Mouse (Mus musculus) monocyte, adult 2 months (primary cell): Measurements from ENCODE around the gene Igfn1.

Source experiments
- DNase-seq, 2 experiments: peaks; one replicate each; pipeline ENCODE4 v3.0.0; 2022; ENCODE audit warnings: low spot score in 2 of 2, low read depth in 1 of 2

Igfn1 gene

DNA sequence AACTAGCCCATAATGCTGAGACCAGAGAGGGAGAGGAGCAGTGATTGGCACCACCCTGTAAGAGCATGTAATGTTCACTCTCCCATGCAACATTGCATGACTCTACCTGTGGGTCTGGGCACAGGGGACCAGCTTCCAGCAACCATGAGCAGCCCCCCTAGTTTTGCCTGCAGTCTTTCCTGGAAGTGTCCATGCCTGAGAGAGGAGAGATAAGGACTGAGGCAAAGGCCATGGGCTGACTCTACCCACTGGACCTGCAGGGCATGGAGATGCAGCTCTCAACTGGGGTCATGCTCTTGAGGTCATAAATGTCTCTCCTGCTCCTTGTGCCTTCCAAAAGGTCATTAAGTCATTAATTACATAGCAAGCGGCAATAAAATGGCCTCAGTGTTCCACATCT, 70.1 kb downstream of the Igfn1 start:
- no peak for DNase-seq

GRCm38 (mm10) chr1:135933704-135934293, 72.3 kb downstream of the Igfn1 start:
- DNase-seq = no peak

GRCm38 (mm10) chr1:135929876-135930275, 76.3 kb downstream of the Igfn1 start:
- DNase-seq = no peak

GRCm38 (mm10) chr1:135925848-135926247, 80.3 kb downstream of the Igfn1 start:
- no peak for DNase-seq

DNA sequence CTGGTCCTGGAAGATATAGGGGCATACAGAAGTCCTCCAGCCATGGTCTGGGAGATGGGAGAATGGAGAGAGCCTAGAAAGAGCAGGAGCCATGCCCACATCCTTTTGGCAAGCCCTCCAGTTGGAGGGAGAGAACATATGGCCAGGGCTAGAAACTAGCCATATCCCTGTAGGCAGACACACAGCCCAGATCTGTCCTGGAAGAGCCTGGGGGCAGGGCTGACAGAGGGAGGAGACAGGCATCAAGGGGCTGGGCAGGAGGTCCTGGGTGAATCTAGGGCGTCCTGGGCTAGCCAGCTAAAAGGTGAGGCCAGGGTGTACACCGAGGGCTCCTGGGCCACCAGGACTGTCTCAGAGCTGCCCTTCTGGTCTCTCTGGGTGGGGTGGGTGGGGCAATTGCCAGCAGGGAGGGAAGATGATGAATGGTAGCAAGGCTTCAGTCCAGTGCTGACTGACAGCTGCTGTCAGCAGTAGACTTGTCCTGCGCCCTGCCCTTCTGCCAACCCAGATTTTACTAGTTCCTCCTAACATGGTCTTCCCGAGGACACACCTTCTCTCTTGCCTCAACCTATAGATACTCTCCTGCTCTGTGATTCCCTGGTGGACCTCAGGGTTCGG, 81.7 kb downstream of the Igfn1 start:
- no peak for DNase-seq

DNA sequence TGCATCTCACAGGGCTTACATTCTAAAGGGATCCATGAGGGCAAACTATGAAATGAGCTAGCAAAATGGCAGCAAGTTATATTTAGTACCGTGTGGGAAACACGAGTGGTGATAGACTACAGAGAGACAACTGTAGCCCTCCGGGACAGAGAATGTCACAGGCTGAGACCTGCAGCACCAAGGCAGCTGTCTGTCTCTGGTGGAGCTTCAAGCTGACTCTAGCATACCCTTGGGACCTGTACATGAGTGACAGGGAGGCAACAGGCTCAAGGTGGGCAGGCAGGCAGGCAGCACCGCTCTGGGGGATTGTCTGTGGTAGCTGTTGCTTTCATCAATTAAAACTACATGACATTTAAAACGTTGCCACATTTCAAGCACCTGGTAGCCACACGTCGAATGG, 82.9 kb downstream of the Igfn1 start:
- DNase-seq = no peak

GRCm38 (mm10) chr1:135918644-135919407, 87.3 kb downstream of the Igfn1 start, which contains the start of gene Pkp1:
TSS of gene Pkp1 (minus strand) at chr1:135919207.
- DNase-seq = no peak

DNA sequence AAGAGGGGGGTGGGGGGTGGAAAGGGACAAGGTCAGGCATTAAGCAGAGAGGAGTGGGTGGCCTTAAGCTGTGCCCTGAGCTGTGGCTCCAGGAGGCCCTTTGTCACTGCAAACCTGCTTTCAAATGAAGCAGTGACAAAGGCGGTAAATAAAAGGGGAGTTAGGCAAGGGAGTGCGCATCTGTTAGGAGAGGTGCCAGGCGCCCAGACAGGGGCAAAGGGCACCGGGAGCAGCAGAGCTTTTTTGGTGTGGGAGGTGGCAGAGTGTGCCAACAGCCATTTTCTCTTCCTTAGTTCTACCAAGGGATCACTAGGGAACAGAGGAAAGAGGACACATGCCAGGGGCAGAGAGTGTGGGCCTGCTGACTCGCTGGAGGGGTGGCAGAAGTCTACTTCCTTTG, 88.9 kb downstream of the Igfn1 start:
- no peak for DNase-seq

DNA sequence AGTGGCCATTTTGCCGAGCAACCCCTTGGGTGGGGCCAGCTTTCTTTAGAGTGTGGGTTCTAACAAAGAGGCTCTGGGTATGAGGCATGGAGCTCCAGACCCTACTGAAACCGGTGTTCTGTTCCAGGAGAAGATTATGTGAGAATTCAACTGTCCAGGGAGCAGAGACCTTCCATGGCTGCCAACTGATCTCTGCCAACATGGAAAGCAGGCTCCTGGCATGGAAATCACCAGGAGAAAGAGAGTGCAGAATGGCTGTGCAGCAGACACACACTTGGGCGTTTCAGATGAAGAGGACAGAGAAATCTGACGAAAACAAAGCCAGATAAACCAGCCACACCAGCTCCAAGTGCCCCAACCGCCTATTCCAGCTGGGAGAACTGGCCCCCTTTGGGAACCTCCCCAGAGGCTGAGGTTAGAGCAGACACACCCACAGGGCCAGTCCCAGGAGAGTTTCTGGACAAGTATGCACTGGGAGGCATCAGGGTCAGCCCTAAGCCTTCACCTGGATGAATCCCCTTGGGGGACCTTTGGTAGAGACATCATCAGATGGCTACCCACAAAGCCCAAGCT, 89.6 kb downstream of the Igfn1 start:
- DNase-seq = no peak

DNA sequence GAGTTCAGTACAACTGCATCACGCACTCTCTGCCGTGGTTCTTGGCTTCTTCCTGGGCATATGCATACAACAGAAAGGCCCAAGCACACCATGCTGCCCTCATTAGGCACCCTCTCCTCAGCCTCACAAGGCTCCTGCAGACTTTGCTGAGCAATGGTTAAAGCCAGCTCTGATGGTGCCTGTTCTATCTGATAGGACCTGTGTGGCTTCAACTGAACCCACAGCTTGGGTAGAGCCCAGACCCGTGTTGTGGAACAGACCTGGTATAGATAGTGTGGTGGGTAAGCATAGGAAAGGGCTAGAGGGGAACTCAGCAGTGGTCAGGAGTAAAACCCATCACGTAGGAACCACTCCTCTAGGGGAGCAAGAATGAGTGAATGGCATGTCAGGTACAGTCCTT, 92.5 kb downstream of the Igfn1 start:
- no peak for DNase-seq

- no peak for DNase-seq
Observed at GRCm38 (mm10) chr1:135909381-135909780, 96.8 kb downstream of the Igfn1 start.

DNA sequence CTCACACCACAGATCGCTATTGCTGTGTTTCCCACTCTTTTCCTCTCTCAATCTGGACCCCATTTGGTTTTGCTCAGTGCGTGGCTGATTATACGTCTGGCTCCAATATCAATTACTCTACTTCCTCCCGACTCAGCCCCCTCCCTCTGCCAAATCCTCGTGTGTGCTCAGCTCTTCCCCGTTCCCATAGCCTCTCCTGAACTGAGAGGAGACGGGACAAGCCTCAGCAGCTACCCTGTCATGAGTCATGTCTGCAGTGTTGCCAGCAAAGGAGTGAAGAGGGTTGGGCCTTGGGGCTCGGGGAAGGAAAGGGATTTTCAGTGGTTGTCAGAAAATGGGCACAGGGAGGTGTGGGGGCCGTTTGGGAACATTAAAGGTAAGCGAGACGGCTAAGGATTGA, 99.4 kb downstream of the Igfn1 start:
- DNase-seq = no peak
